Mouse (Mus musculus) cerebellum, adult 8-10 months (tissue): ENCODE measurements around the gene 1810010D01Rik.

ENCODE experiments used
- DNase-seq: peaks from one replicate; pipeline ENCODE4 v3.0.0; 2022

1810010D01Rik gene

GRCm38 (mm10) chr7:145173563-145173962 is 34.4 kb downstream of the 1810010D01Rik start:
- DNase-seq: no peak

GRCm38 (mm10) chr7:145173116-145173515 is 34.8 kb downstream of the 1810010D01Rik start:
- DNase-seq: no peak

DNA sequence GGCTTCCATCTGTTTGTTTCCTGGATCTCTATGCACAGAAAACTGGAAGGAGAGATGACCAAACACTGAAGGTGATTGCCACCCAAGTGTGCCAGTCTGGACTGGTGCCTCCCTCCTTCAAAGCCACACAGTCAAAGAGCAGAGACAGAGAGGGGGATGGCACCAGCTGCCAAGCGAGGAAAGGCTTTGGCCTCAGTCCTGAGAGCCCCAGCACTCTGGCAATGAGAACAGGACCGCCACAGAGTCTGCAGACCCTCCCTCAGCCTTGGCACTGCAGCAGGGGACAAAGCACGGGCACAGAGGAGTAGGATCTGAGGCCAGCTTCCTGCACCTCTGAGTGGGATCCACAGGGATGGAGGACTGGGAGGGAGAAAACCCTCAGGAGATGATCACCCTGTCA is 38.2 kb downstream of the 1810010D01Rik start:
- DNase-seq: no peak

DNA sequence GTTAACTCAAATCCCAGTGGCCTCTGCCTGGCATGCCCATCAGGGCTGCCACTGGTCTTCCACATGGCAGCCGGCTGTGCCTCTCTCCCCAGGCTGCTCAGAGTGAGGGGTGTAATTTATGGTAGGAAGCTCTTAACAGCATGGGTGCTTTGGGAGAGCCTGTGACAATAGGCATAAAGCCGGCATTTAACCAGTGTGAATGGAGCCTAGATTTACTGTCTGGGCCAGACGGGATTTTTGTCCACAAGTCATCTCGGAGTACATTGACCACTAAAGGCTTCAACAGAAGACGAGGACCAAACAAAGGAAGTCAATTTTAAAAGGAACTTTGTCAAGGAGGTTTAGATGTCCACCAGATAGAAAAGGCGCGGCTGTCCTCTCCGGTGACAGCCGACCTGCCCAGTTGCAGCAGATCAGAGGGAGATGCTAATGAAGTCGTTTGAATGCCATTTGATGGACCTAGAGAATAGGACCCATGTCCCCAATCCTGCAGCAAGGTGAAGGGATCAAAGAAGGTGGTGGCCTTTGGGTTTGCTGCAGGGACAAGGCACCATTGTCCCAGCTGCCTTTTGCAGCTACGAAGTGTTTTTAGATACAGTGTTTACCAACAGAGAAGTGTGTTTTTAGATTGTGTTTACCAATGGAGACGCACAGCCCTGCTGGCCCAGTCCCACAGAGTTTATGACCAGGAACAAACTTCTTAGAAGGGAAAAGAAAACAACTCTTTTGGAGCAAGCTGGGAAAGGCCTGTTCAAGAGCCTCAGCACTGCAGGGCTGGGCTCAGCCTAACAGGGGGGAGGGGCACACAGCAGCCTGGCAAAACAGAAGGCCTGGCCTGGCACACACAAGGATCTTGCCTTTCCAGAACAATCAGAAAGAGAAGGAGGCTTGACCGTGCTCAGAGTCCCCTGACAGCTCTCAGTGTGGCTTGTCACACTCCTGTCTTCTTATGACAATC is 48.4 kb downstream of the 1810010D01Rik start:
- no peak for DNase-seq
